Mouse (Mus musculus) CD8-positive naive resting alpha-beta T cell, adult 57 days (primary cell): ENCODE data around the gene Nptn. TPM values are rescaled to one million over a fixed set of nuclear protein-coding genes. Genes with fewer than 3 reads are reported as not detected.

Experiments used
- total RNA-seq: library from RNA; stranded (reverse); gene quantifications from one replicate; pipeline ENCODE4 v1.2.4, GENCODE M21; 2023

Gene Nptn
- 109 TPM for total RNA-seq

GRCm38 (mm10) chr9:58581958-58582540 is at the start of gene Nptn:
TSS of gene Nptn (plus strand) at chr9:58582240.

GRCm38 (mm10) chr9:58554908-58555684 is 26.9 kb upstream of the Nptn start, which contains the start of gene Cd276:
TSS of gene Cd276 (minus strand) at chr9:58555437.

Other genes starting within 250 kb of the Nptn start
- gene Tbc1d21, start 211.8 kb upstream of the Nptn start, total RNA-seq: not detected
- not detected for gene Insyn1, start 93.6 kb upstream of the Nptn start, total RNA-seq
- not detected for gene Cd276, start 26.8 kb upstream of the Nptn start, total RNA-seq
- not detected for gene Rec114, start 161.7 kb downstream of the Nptn start, total RNA-seq
- gene Hcn4, start 241.2 kb downstream of the Nptn start, total RNA-seq: not detected